Mouse (Mus musculus) brain, adult 2 months (tissue): Measurements from ENCODE around the gene Gm1553.

Experiments
- DNase-seq: peaks from one replicate; pipeline ENCODE4 v3.0.0; 2011; ENCODE audit warnings: low read depth, low spot score

Gene Gm1553

DNA sequence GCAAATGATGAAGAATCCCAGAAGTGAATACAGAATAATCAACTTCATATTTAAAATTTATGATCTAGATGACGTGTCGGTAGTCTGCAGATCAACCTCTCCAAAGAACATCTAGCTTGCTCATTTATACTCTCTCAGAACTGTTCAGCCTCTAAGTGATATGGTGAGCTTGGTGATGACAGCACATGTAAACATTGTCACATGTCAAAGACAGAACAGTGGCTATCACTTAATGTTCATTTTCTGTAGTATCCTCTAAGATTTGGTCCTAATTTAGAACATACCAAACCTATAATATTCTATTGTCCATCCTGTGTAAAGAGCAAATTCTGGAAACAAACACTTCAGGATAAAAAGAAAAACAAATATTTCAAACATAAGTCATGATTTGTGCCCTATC is at the start of gene Gm1553:
Gene Gm1553 (minus strand): TSS at position 101 of the 400 bp plus-strand sequence.
- DNase-seq: no peak
